ENCODE assay signal across 8 mouse cellular contexts in the genomic region with DNA sequence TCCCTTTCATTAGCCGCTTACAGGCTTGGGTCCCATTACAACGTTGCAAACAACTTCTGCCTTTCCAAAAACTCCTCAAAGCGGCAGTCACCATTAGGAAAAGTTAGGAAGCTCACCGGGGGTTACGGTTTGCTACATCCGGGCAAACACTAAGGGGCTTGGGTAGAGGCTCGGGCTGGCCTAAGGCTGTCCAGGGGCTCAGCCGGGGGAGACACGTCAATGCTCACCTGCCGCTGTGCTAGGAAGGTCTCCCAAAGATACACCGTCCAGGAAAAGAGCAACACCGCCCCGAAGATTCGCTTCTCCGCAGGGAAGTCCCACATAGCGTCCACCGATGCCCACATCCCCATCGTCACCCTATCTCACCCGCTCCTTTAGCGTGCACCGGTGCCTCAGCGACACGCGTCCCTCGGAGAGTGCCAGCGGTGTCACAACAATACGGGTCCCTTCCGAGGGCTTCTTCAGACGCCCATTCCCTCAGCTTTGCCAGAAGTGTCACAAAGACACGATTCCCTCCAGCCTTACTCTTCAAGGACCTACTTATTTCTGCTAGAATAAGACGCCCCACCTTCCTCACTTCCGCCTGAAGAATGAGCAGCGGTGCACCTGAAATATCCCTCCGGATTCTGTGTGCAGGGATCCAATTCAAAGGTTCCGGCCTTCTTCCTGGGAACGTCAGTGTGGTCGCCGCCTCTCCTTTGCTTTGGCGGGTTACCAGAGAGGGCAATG. TPM values are rescaled to one million over a fixed set of nuclear protein-coding genes. Genes with fewer than 3 reads are reported as not detected.
DNase-seq lines count a peak whose midpoint lies in the region; ATAC-seq lines count a peak whose summit lies in the region.

A gene (minus strand): TSS at position 592 of the 729 bp plus-strand sequence.

- peak; percentile 92 for ATAC-seq in hindbrain, embryonic 12.5 days (ENCODE audit: low FRiP score)

- no peaks in the 10 kb centered on the region for H3K27me3 ChIP-seq in hindbrain, embryonic 12.5 days

- no peaks in the 10 kb centered on the region for H3K9me3 ChIP-seq in hindbrain, embryonic 12.5 days (replicated peaks)

- H3K36me3 ChIP-seq in hindbrain, embryonic 12.5 days = peaks cover 26% of the 10 kb centered on the region

- H3K27ac ChIP-seq in hindbrain, embryonic 12.5 days = no peak within 1 kb of the TSS

- H3K4me2 ChIP-seq in hindbrain, embryonic 12.5 days (replicated peaks) = peak within 1 kb of the TSS; percentile 72

- H3K4me1 ChIP-seq in hindbrain, embryonic 12.5 days = peaks cover 8% of the 10 kb centered on the region

- H3K9ac ChIP-seq in hindbrain, embryonic 12.5 days = peak within 1 kb of the TSS; percentile 76

- H3K4me3 ChIP-seq in hindbrain, embryonic 12.5 days = peak within 1 kb of the TSS; percentile 66

- WGBS in hindbrain, embryonic 12.5 days = under 1% methylated on average over 39 of the region's 39 CpGs

- DNase-seq in Muller cell, postnatal 12 days (ENCODE audit: inconsistent ontology term) = peak; percentile 91
- DNase-seq in cerebellum, adult 9-11 months = peak; percentile 86
- peak; percentile 84 to 86 for DNase-seq in frontal cortex, postnatal 10 days (ENCODE audit: low spot score in 2 of 2)
- DNase-seq in layer of hippocampus, postnatal 14 days (ENCODE audit: low spot score in 2 of 2) = peak; percentile 89 to 91
- DNase-seq in lung, postnatal 14 days = peak; percentile 86
- peak; percentile 86 for DNase-seq in retina, adult 2 months (ENCODE audit: low read depth, low spot score)
- DNase-seq in thymus, postnatal 36 days = peak; percentile 82 to 86

RNA-seq across cellular contexts. Expression of the gene that starts here (rescaled TPM):
- 32.5 and 35.1 TPM in 2 replicates for polyA plus RNA-seq in hindbrain, embryonic 12.5 days (2016; fragmentation: Nextera tagmentation; extraction: Ambion mirVana)
- 10 to 100 TPM; 24.7 to 25.6 TPM for total RNA-seq in layer of hippocampus, postnatal 14 days (2021)
